Mouse (Mus musculus): ENCODE results near the gene Rtcb.

GRCm38 (mm10) chr10:85989412-85990115 lies 31.9 kb upstream of the Rtcb start:
- TF ChIP-seq CTCF (IDR thresholded peaks at IDR 0.05; ENCODE audit: low read depth, low read length) (no peak), GATA1 (IDR thresholded peaks at IDR 0.05; ENCODE audit: borderline replicate concordance, low read length) (no peak), POLR2AphosphoS5 (IDR thresholded peaks at IDR 0.05; ENCODE audit: insufficient replicate concordance, low read depth, low read length) (no peak)
